Mouse (Mus musculus) heart, embryonic 15.5 days (tissue): ENCODE data around the gene Adgrg5. TPM values are rescaled to one million over a fixed set of nuclear protein-coding genes. Genes with fewer than 3 reads are reported as not detected.

ENCODE experiments used
- ATAC-seq: fragments of 200-750 bp; cut with Nextera tagmentation; replicated peaks from 2 replicates; pipeline ENCODE4 v1.8.0; 2017; ENCODE audit warnings: low read depth, moderate TSS enrichment; ENCODE audit not compliant: insufficient number of reproducible peaks, insufficient read depth, low FRiP score
- H3K27ac ChIP-seq: fragments of 300-500 bp; sonication (generic); 2 replicates; pipeline ENCODE4 v1.5.1; 2015; ENCODE audit warnings: mild to moderate bottlenecking, inconsistent platforms
- H3K27me3 ChIP-seq: fragments of 300-500 bp; sonication (generic); 2 replicates; pipeline ENCODE4 v1.6.1; 2015; ENCODE audit warnings: inconsistent platforms
- H3K36me3 ChIP-seq: fragments of 300-500 bp; sonication (generic); 2 replicates; pipeline ENCODE4 v1.6.1; 2015; ENCODE audit warnings: mild to moderate bottlenecking, inconsistent platforms
- H3K4me1 ChIP-seq: fragments of 300-500 bp; sonication (generic); replicated peaks from 2 replicates; pipeline ENCODE4 v1.6.1; 2015; ENCODE audit warnings: inconsistent platforms
- H3K4me2 ChIP-seq: fragments of 300-500 bp; sonication (generic); 2 replicates; pipeline ENCODE4 v1.6.1; 2015; ENCODE audit warnings: inconsistent platforms, mild to moderate bottlenecking, moderate library complexity
- H3K4me3 ChIP-seq: fragments of 300-500 bp; sonication (generic); 2 replicates; pipeline ENCODE4 v1.5.1; 2015; ENCODE audit warnings: mild to moderate bottlenecking, inconsistent platforms
- H3K9ac ChIP-seq: fragments of 300-500 bp; sonication (generic); 2 replicates; pipeline ENCODE4 v1.6.1; 2015; ENCODE audit warnings: mild to moderate bottlenecking, inconsistent platforms
- H3K9me3 ChIP-seq: fragments of 300-500 bp; sonication (generic); replicated peaks from 2 replicates; pipeline ENCODE4 v1.6.1; 2016; ENCODE audit warnings: inconsistent platforms
- WGBS: fragments of 180-500 bp; shearing (Covaris S2); methylation state at CpG from one replicate; pipeline ENCODE4 v1.1.7; 2015; ENCODE audit warnings: mixed read lengths; 5-methylcytosine and 5-hydroxymethylcytosine counted together
- polyA plus RNA-seq: library from polyadenylated mRNA; unstranded; fragments of >200 nt; fragmentation: Nextera tagmentation; extraction: Ambion mirVana; gene quantifications from 2 replicates; pipeline ENCODE4 v1.2.1, GENCODE M21; 2015

Adgrg5 gene
- polyA plus RNA-seq, 1 experiment from 2014 or later, result 0.25 TPM

DNA sequence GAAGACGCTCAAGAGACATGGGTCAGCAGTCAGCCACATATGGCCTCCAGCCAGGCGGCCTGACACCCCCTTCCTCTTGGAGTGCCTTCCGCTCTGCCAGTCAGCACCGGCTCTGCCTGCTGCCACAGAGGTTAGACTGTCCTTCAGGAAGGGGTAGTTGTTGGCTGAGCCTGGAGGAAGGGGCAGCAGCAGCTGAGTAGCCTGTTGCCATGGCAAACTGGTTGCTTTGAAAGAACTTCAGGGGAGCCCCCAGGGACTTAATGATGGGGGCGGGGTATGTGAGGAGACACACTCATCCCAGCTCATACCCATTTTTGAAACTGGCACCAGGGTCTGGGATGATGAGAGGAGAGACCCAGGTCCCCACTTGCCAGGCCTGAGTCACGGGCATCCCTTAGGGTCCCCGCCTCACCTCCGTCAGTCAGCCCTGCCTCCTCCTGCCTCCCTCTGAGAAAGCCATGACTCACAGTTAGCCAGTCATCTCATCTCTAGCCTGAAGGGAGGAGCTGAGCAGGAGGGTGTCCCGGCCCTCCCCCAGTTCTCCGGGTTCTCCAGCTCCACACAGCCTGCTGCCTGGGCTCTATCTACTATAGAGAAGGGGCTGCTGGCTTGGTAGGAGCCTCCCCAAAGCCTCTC is 60.5 kb downstream of the Adgrg5 start:
- peak; percentile 68 for ATAC-seq

DNA sequence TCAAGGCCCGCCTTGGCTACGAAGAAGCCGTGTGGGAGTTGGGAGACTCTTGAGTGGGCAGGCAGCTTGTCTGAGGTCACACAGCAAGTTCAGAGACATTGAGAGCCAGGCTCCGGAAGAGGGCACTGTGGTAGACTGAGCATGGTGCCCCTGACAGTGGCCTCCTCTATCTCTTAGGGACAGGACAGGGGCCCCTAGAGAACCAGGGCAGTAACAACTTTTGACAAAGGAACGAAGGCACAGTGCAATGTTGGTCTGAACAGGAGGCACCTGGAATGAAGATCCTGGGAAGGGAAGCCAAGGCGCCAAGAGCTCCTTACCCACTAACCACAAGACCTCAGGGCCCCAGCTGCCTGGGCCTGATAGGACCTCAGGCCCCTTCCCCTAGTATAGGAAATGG is 61.5 kb downstream of the Adgrg5 start:
- 72% methylated on average over 6 of the region's 6 CpGs for WGBS

More for the DNA sequence above, 60.5 kb downstream of the Adgrg5 start:
- H3K27ac ChIP-seq, result peak overlapping the region; percentile 41; the same call in 1 of the 2 replicates
- H3K4me3 ChIP-seq, result peak overlapping the region; percentile 19; the same call in 1 of the 2 replicates
- no peaks in the 10 kb centered on the region for H3K27me3 ChIP-seq
- H3K36me3 ChIP-seq, result no peaks in the 10 kb centered on the region
- no peak overlapping the region for H3K9ac ChIP-seq
- H3K4me2 ChIP-seq, result peak overlapping the region; percentile 49
- peaks cover 56% of the 10 kb centered on the region for H3K4me1 ChIP-seq
- H3K9me3 ChIP-seq, result no peaks in the 10 kb centered on the region
- 11% methylated on average over 10 of the region's 10 CpGs for WGBS

DNA sequence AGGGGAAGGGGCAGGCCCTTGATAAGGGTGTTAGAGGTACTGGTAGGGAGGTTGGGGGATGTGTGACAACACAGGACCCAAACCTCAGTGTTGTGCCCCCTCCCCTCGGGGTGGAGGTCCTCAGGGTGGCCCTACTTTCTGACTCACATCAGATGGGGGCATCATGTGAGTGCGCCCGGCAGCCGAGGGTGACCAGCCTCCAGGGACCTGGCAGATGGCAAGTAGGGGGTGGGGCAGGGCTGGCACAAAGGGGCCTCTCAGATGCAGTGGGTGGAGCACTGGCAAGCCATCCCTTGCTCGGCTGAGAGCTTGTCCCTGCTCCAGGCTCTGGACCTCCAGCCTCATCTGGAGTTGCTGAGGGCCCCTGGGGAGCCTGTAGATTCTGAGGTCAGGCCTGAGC is 63.2 kb downstream of the Adgrg5 start:
- Histone ChIP-seq H3K9ac (no peak overlapping the region), H3K9me3 (no peaks in the 10 kb centered on the region), H3K27ac (no peak overlapping the region), H3K36me3 (no peaks in the 10 kb centered on the region), H3K4me1 (peaks cover 48% of the 10 kb centered on the region), H3K4me3 (peak overlapping the region; percentile 3; the same call in 1 of the 2 replicates), H3K4me2 (peak overlapping the region; percentile 16; the same call in 1 of the 2 replicates), H3K27me3 (no peaks in the 10 kb centered on the region)
- ATAC-seq, result no peak
- 62% methylated on average over 5 of the region's 5 CpGs for WGBS

More for the DNA sequence above, 61.5 kb downstream of the Adgrg5 start:
- ATAC-seq, result no peak
- no peaks in the 10 kb centered on the region for H3K27me3 ChIP-seq
- H3K4me2 ChIP-seq, result peak overlapping the region; percentile 49; the same call in 1 of the 2 replicates
- H3K4me1 ChIP-seq, result peaks cover 54% of the 10 kb centered on the region
- H3K9me3 ChIP-seq, result no peaks in the 10 kb centered on the region
- no peaks in the 10 kb centered on the region for H3K36me3 ChIP-seq
- H3K27ac ChIP-seq, result no peak overlapping the region
- H3K9ac ChIP-seq, result no peak overlapping the region
- H3K4me3 ChIP-seq, result peak overlapping the region; percentile 19; the same call in 1 of the 2 replicates

- no peaks in the 10 kb centered on the region for H3K9me3 ChIP-seq
- 41% methylated on average over 7 of the region's 7 CpGs for WGBS
- no peaks in the 10 kb centered on the region for H3K36me3 ChIP-seq
- H3K27me3 ChIP-seq, result no peaks in the 10 kb centered on the region
- H3K4me2 ChIP-seq, result peak overlapping the region; percentile 16; the same call in 1 of the 2 replicates
- no peak overlapping the region for H3K4me3 ChIP-seq
- H3K4me1 ChIP-seq, result peaks cover 56% of the 10 kb centered on the region
- ATAC-seq, result no peak
- H3K27ac ChIP-seq, result no peak overlapping the region
- H3K9ac ChIP-seq, result no peak overlapping the region
These were observed 64.1 kb downstream of the Adgrg5 start for GRCm38 (mm10) chr8:94987553-94987952.

GRCm38 (mm10) chr8:94988619-94989018 is 65.1 kb downstream of the Adgrg5 start:
- Histone ChIP-seq H3K36me3 (no peaks in the 10 kb centered on the region), H3K9ac (no peak overlapping the region), H3K4me2 (no peak overlapping the region), H3K9me3 (no peaks in the 10 kb centered on the region), H3K27ac (no peak overlapping the region), H3K4me3 (no peak overlapping the region), H3K4me1 (peaks cover 56% of the 10 kb centered on the region), H3K27me3 (no peaks in the 10 kb centered on the region)
- no peak for ATAC-seq
- WGBS, result 75% methylated on average over 6 of the region's 6 CpGs

- ATAC-seq, result no peak
- Histone ChIP-seq H3K36me3 (no peaks in the 10 kb centered on the region), H3K27me3 (no peaks in the 10 kb centered on the region), H3K9ac (no peak overlapping the region), H3K27ac (no peak overlapping the region), H3K4me1 (peaks cover 54% of the 10 kb centered on the region), H3K4me2 (no peak overlapping the region), H3K9me3 (no peaks in the 10 kb centered on the region), H3K4me3 (no peak overlapping the region)
- 89% methylated on average over 4 of the region's 4 CpGs for WGBS
These were observed 66.2 kb downstream of the Adgrg5 start for GRCm38 (mm10) chr8:94989711-94990110.

GRCm38 (mm10) chr8:94990598-94991453 is 67.3 kb downstream of the Adgrg5 start:
- Histone ChIP-seq H3K9ac (no peak overlapping the region), H3K27me3 (no peaks in the 10 kb centered on the region), H3K36me3 (no peaks in the 10 kb centered on the region), H3K27ac (no peak overlapping the region), H3K4me2 (no peak overlapping the region), H3K4me1 (peaks cover 48% of the 10 kb centered on the region), H3K4me3 (no peak overlapping the region), H3K9me3 (no peaks in the 10 kb centered on the region)
- ATAC-seq, result no peak
- WGBS, result 52% methylated on average over 11 of the region's 11 CpGs

DNA sequence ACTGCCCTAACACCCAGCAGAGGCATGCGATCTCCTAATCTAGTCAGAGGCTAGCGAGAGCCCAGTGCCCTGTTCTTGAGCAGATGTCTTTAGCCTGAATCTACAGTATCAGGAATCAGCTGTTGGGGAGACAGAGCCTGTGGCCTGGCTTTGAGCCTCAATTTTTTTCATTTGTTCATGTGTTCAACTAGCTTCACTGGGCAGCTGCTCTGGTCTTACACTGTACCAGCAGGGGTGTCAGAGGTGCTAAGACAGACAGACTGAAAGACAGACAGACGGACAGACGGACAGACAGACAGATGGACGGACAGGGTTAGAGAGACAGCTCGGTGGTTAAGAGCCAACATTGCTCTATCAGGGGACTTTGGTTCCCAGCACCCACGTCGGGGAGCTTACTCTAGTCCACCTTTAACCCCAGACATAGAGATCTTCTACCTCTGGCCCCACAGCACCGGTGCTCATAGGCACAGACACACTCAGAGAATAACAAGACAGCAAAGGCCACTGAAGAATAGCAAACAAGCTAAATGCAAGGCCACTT is 68.0 kb downstream of the Adgrg5 start:
- H3K27ac ChIP-seq, result peak overlapping the region; percentile 61; the same call in 1 of the 2 replicates
- 74% methylated on average over 9 of the region's 9 CpGs for WGBS
- peaks cover 47% of the 10 kb centered on the region for H3K4me1 ChIP-seq
- no peaks in the 10 kb centered on the region for H3K36me3 ChIP-seq
- H3K27me3 ChIP-seq, result no peaks in the 10 kb centered on the region
- H3K9ac ChIP-seq, result no peak overlapping the region
- no peak overlapping the region for H3K4me3 ChIP-seq
- no peak overlapping the region for H3K4me2 ChIP-seq
- no peak for ATAC-seq
- H3K9me3 ChIP-seq, result no peaks in the 10 kb centered on the region

DNA sequence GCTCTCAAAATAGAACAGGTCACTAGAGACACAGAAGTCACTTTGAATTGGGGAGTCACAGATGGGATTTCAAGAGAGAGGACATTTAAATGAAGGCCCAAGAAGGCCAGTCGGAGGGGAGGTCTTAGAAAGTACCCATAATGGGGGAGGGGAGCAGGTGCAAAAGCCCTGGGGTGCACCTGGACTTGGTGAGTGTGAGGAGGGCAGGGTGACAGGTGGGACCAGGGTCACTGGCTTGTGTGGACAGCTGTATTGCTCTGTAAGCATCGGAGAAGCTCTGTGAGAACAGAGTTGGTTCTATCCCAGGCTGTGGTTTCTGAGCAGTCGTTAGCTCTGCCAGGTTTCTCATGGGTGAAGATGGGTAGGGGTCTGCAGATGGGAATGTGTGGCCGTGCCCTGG is 68.5 kb downstream of the Adgrg5 start:
- peaks cover 42% of the 10 kb centered on the region for H3K4me1 ChIP-seq
- no peak overlapping the region for H3K4me2 ChIP-seq
- no peak overlapping the region for H3K9ac ChIP-seq
- H3K9me3 ChIP-seq, result no peaks in the 10 kb centered on the region
- no peak overlapping the region for H3K4me3 ChIP-seq
- no peaks in the 10 kb centered on the region for H3K27me3 ChIP-seq
- H3K27ac ChIP-seq, result peak overlapping the region; percentile 61; the same call in 1 of the 2 replicates
- 86% methylated on average over 4 of the region's 4 CpGs for WGBS
- ATAC-seq, result no peak
- no peaks in the 10 kb centered on the region for H3K36me3 ChIP-seq

DNA sequence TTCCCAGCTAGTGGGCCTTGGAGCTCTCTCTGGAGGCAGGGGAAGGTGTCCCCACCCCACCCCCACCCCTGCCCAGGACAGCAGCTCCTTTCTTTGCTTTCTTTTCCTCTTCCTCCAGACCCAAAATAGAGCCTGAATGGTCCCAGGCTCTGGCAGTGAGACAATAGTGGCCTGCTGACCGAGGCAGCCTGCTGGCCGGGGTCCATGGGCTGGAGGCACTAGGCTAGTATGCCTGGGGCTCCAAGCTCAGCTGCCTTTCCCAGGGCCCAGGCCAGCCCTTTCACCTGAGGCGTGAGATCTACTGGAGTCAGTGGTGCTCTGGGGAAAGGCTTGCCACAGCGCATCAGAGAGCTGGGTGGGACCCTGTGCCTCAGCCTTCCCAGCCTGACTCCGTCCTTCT is 69.0 kb downstream of the Adgrg5 start:
- 52% methylated on average over 5 of the region's 5 CpGs for WGBS
- Histone ChIP-seq H3K4me2 (no peak overlapping the region), H3K9me3 (no peaks in the 10 kb centered on the region), H3K27me3 (no peaks in the 10 kb centered on the region), H3K4me3 (no peak overlapping the region), H3K9ac (no peak overlapping the region), H3K36me3 (no peaks in the 10 kb centered on the region), H3K4me1 (peaks cover 41% of the 10 kb centered on the region), H3K27ac (peak overlapping the region; percentile 61)
- ATAC-seq, result peak; percentile 37
